Mouse (Mus musculus) granulocyte monocyte progenitor cell, adult 5-6 weeks (primary cell): ENCODE data around the gene Rin3. TPM values are rescaled to one million over a fixed set of nuclear protein-coding genes. Genes with fewer than 3 reads are reported as not detected.

Source experiments
- ATAC-seq: replicated peaks from 2 replicates; pipeline ENCODE4 v1.8.0; 2016; ENCODE audit warnings: mild to moderate bottlenecking, moderate TSS enrichment, inconsistent platforms; ENCODE audit not compliant: poor library complexity, severe bottlenecking
- total RNA-seq, 2 experiments: library from RNA; stranded (forward) in 1 of 2; stranded (reverse) in 1 of 2; fragments of 200-712, 200-1000 nt in 1 of 2; fragments of >200 nt in 1 of 2; fragmentation: Nextera tagmentation in 1 of 2; gene quantifications; 2 replicates each; pipeline ENCODE4 v1.2.3; 2014 to 2017

Rin3 gene
- total RNA-seq, 2 experiments from 2014 or later: 64.3 to 263 TPM

DNA sequence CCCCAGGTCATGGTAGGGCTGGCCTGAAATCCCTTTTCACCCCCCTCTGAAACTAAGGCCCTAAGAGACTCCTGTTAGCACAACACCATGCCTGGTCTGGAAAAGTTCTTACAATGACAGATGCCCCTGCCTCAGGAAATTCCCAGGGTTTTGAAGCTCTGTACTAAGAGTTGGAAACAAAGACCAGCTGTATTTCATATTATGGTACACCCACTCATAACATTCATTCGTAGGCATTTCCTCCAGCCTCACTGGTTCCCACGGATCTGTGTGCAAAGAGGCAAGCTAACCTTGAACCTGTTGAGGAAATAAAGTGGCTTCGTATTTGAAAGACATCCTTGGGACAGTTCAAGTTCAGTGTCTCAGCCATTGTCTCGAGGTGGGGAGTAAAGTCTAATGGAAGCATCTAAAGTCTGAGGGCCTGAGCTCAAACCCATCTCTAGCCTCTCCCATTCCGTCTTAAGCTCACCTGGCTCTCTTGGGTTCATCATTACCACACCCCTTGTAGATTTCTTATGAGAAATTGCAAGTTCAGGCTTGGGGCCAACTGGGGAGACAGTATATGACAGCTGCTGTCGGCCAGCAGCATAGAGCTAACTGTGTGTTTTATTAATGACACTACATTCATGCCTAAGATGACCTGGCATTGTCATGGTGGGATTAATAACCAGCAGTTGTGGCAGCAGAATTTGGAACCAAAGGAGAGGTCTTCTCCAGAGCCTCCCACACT lies 41.5 kb downstream of the Rin3 start:
- ATAC-seq: no peak

DNA sequence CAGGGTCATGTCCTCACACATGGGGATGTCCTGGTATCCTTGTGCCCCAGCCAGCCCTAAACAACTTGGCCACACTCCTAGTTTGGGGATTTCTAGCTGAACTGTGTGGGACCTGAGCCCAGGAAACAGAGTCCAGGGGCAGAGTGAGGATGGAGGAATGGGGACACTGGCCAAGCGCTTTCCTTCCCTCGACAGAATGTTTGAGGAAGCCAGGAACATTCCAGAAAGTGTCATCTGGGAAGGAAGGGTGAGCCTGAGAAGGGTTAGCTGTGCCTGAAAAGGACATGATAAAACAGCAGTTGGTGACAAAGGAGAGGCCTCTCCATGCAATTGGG lies 42.0 kb downstream of the Rin3 start:
- no peak for ATAC-seq

DNA sequence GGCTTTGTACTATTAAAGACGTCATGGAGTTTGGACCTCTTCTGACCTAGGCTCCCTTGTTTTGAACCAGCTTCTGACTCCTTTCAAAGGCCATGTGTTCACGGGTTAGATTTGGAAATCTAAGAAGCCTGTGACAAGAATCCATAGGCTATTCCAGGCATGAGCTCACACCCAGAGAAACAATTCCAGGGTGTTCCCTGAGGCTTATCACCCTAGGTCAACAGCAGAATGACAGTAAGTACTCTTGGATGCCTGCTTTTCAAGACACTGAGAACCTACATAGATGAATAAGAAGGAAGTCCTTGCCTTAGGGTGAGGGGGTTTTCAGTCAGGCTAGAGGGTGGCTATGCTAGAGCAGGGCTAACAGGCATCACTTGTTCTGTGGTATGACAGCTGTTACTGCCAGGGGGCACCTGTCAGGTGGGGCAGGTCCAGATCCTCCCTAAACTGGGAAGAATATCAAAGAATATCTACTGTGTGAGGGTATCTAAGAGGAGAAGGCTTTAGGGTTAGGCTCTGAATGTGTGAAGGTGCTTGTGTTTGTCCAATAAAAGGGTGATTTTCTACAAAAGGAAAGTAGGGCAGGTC lies 44.0 kb downstream of the Rin3 start:
- no peak for ATAC-seq

DNA sequence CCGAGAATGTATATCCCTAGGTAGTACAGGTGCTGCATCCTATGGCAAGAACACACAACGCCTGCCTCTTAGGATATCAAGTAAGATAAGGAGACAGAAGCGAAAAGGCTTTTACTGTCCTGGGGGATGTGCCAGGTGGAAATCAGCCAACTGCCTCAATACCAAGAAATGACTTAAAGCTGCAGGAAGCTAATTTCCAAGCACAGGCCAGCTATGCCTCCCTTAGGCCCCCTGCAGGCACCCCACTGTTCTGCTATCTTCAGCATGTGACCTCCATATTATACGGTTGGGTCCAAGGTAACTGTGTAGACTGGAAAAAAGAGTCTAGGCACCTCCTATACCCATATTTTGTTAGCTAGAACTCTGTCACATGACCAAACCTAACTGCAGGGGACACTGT lies 44.7 kb downstream of the Rin3 start:
- ATAC-seq: no peak

DNA sequence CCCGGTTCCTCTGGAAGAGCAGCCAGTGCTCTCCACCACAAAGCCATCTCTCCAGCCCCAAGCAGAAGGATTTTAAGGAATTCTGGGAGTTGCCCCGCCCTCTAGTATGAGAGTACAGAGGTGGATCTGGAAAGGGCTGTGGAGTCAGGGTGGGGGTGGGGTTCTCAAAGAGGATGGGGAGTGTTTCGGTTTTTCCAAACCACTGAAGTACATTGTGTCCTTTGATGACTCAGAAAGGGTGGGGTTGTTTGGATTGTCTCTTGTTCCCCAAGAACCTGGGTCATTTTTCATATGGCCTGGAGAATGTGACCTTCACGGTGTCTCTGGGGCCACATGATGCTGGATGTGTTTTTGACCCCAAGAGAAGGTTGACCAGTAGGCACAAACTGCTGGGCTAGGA lies 45.2 kb downstream of the Rin3 start:
- no peak for ATAC-seq

DNA sequence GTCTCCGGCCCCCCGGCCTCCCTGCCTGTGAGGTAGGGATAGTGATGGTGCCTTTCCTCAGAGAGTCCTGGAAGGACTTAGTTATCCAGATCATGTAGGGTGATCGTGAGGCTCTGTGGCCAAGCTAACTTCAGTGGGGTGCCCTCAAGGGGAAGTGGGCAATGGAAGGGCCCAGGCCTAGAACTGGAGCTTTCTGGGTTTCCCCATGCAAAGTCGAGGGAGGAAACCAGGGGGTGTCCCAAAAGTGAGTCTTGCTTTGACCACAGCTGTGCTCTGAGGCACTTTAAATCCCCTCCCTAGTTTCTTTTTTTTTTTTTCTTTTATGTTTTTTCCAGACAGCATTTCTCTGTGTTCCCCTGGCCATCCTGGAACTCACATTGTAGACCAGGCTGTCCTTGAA lies 47.3 kb downstream of the Rin3 start:
- peak; percentile 45 for ATAC-seq

DNA sequence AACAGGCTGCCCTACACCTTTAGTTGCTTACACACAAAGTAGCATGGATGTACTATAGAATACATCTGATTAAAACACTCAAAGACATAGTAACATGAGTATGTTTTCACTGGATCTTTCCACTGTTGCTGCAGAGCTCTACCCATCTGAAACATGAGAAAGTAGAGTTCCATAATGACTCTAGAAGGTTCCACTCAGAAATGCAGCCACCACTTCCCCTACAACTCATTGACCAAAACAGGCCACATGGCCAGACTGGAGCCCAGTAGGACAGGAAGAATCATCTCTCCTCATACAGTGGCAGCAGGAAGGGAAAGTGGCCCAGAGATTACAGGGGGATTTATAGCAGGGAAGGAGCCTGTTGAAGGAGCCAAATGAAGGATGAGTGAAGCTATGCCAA lies 47.9 kb downstream of the Rin3 start:
- ATAC-seq: no peak

DNA sequence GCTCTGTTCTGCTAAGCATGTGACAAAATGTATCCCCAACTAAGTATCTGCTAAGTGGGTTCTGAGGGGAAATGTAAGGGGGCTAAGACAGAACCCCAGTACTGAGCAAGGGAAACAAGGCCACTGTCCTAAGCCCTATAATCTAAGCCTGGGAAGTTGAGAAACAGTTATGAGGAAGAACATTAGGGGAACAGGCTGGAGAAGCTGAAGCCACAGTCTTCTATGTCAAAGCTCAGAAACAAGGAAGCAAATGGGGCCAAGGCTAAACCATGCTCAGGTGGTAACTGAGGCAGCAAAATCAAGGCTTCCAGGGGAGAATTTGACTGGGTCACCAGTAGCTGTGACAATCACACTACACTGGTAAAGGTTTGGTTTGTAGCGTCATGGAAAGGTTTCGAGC lies 50.3 kb downstream of the Rin3 start:
- ATAC-seq: peak; percentile 70

DNA sequence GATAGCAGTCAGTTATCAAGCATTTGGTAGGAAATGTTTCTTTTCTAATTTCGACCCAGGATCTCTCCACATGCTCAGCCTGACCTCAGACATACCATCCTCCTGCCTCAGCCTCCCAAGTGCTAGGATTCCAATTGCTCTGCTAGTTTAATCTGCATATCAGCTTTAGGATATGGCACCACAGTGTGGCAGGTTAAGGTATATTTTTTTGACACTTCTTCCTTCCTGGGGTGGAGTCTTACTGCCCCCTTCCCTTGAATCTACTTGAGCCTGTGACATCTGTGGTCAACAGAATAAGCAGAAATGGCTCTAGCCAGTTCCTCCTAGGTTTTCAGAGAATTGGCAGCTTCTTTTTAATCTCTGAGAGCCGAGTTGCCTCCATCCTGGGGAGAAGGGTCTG lies 56.2 kb downstream of the Rin3 start:
- ATAC-seq: peak; percentile 69

DNA sequence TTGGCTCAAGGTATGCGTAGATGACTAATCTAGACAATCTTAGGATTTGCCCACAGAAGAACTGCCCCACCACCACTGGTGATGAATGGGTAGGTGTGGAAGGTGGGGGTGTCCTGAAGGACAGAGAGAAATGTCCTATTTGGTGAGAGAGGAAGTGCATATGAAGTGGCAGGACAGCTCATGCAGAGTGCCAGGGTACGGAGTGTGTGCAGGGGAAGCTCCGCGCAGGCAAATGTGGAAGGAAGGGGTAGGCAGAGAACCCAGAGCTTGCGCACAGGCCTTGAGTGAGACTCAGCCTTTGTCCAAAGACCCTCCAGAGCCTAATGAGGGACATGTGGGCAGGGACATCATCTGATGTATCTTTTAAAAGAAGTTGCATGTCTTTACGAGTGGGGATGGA lies 57.6 kb downstream of the Rin3 start:
- peak; percentile 42 for ATAC-seq

DNA sequence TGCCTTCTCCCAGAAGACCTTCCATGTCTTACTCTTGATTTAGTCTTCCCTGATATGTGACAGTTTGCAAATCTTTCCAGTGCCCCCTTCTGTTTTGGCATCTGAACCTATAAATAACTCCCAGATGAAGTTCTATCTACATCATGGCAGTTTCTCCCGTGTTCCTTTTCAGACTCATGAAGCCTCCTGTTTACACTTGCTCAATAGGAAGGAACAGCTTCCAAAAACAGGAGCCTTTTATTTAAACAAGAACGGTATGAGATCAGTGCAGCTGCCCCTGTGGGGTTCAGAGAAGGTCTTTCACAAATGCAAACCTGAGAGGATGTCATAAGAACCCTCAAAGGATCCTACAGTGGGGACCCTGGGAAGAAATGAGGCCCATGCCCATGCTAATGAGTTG lies 59.3 kb downstream of the Rin3 start:
- no peak for ATAC-seq

DNA sequence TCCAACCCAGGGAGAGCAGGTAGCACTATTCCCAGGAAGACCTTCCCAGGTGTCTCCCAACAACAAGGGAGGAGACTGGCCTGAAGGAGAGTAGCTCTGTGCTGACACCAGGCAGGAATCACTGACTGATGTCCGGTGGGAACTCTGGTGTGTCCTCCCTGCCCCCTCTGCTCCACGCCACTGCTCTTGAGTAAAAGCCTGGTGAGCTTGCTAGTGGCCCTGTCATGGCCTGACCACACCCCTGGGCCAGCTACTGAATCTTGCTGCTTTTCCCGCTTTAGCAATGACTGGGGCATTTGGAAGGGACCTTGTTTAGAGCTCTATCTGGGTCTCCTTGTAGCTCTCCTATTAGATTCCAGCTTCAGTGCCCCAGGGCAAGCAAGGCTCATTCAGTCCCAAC lies 59.8 kb downstream of the Rin3 start:
- no peak for ATAC-seq

DNA sequence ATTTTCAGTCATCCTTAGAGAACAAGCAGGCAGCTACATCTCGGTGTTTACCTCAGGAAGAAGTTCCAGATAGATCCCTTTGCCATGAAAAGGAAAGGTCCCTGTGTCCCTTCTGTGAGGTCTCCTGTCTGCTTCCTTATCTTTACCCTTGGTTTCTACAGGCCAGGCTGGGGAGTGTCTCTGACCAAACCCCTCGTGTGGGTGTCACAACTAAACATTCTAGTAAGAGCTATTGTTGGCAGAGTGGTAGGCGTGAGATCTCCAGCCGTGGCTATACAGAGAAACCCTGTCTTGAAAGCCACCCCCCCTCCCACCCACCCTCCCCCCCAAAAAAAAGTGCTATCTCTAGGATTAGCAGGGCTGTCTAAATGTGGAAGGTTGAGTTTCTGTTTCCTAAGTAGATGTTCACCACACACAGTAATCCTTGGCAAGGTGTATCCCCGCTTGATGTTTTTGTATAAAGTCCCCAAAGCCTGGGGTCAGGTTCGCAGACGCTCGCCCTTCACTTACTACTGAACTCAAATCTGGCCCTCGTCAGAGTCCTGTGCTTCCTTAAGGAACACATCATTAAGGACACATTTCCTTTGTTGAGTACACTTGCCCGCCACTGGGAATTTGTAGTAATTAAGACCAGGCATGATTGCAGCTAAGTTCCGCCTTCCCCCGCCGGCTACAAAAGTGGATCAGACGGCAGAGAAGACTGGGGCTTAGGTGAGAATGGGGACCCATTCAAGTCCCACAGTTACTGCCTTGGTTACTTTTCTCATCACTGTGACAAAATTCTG lies 62.4 kb downstream of the Rin3 start:
- no peak for ATAC-seq

DNA sequence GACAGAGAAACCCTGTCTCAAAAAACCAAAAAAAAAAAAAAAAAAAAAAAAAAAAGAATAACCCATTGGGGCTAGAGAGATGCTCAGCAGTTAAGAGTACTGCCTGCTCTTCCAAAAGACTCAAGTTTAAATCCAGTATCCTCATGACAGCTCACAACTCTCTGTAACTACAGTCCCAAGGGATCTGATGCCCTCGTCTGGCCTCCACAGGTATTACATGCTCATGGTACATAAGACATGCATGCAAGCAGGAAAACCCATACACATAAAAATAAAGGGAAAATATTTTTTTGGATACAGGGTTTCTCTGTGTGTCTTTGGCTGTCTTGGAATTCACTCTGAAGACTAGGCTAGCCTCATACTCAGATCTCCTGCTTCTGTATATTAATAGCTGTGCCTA lies 63.7 kb downstream of the Rin3 start:
- ATAC-seq: peak; percentile 19; the same call in 1 of the 2 replicates

DNA sequence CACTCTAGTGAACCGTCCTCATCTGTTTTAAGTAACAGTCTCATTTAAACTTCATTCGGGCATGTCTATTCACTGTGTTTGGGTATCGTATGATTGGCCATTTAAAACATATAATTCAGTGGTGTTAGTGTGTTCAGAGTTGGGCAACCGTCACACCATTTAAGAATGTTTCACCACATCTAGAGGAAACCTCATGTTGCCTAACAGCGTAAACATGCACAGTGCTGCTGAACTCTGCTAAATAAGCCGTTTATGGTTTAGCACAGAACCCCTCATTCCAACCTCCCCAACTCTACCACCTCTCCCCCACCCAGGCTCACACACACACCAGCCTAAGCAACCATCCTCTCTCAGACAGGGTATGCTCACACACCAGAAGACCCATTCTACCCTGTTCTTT lies 65.6 kb downstream of the Rin3 start:
- ATAC-seq: peak; percentile 65

DNA sequence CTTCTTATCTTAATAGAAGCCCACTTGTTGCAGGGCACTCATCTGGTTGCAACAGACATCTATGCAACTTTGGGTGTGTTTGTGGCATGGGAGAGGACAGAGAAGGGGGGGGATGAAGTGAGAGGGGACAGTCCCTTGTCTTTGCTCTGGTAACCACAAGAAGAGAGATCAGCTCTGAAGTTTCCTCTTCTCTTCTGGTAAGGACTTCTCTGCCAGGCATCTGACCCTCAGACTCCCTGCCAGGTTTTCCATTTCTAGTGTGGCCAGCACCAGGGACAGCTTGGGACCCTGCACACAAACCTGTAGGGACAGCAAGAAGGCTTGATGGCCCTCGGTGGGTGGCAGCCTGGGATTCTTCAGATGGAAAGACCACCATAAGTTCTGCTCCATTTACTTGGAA lies 68.1 kb downstream of the Rin3 start:
- peak; percentile 46 for ATAC-seq

DNA sequence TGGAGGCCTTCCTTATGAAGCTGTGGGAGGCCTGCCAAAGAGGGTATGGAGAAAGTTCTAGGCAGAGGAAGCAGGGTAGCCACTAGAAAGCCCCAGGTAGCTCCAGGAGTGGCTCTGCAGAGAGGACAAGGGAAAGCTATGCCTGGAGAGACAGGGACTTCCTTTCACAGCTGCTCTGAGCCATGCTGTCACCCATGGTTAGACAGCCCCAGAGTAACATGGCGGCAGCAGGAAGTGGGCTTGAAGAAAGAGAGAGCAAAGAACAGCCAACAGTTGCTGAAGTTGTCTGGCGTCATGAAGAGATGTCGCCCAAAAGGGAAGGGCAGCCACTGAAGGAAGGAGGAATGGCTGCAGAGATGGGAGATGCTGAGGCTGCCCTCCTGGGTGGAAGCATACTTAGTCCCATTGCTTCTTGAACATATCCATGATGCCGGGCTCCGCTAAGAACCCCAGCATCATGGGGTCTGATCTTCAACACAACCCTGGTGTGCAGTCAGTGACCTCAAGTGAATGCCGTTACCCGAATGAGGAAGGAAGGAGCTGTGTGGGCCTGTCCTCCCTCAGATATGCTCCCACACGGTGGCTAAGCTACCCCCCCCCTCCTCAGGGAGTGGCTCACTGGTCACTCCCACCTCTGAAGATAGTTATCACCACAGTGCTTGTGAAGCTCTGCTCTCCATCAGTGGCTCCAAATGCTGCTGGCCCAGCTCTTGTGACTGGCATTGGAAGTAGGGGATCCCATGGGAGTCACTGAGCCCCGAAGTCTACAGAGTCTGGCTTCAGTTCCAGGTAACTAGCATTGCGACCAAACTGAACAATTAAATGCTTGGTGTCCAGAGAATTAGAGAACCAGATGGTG lies 71.5 kb downstream of the Rin3 start:
- peak; percentile 69 for ATAC-seq

DNA sequence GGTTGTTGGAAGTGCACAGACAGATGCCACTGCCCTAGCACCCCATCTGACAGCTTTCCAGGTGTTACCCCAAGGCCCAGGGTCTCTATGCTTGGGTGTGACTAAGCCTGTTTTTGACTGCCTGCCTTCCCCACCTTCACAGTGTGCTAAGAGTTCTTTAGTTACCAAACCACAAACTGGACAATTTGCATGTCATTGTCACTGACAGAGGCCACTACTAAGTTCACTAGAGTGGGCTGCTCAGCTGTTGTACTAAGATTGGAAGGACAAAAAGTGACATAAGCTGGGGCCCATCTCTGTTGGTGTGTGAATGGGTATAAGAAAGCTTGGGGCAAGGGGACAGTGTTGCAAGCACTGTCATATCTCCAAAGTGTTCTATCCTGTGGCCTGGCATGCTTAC lies 72.9 kb downstream of the Rin3 start:
- ATAC-seq: no peak

DNA sequence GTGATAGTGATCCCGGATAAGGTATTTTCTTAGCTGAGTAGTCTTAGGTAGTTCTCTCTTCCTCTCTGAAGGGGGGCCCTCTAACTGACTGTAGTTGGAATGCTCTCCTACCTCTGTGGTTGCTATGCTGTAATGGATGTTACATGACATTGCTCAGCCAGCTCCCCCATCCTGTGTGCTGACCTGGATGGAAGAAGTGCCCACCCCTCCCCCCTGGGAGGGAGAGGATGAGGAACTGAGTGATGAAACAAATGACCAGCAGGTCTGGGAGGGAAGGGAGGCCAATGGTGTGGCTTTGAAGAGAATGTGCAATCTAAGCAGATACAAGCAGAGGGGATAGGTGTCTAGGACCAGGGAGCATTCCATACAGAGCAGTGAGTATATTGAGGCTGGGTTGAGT lies 73.9 kb downstream of the Rin3 start:
- peak; percentile 56 for ATAC-seq

DNA sequence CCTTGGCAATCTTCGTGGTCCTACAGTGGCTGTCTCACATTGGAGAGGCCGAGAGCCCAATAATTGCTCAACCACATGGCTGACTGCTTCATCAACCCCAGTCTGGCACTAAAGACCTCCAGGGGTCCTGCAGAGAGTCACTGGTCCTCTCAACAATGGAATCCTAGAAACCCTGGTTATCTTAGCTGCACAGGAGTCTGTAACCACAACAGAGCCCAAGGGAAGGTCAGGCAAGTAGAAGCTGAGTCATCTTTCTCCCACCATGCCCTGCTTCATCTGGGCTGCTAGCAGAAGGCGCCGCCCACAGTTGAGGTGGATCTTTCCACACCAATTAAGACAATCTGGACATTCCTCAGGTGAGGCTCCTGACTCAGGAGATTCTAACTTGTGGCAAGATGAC lies 76.5 kb downstream of the Rin3 start:
- ATAC-seq: no peak
